Mouse (Mus musculus) regulatory T cell (primary cell): Measurements from ENCODE around the gene Jmjd8.

Source experiments
- in situ Hi-C: fragments of 300-600 bp; cut with MboI, MseI; formaldehyde crosslinking; loops from one replicate; pipeline ENCODE4 v1.15.1; 2025; ENCODE audit warnings: high pct_unique_total_duplicates

Jmjd8 gene

DNA sequence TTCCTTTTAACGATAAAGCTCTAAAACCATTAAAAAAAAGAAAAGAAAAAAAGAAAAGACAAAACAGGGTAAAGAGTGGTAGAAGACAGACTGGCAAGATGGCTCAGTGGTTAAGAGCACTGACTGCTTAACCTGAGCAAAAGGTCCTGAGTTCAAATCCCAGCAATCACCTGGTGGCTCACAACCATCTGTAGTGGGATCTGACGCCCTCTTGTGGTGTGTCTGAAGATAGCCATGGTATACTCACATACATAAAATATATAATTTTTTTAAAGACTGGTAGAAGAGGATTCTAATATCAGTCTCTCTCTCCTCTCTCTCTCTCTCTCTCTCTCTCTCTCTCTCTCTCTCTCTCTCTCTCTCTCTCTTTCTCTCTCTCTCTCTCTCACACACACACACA, 21.2 kb upstream of the Jmjd8 start:
- in situ Hi-C loops = loop anchor here (5.0 kb wide), 1 partner anchor 335 kb away; no protein-coding TSS in a partner anchor

- in situ Hi-C loops = loop anchor here (5.0 kb wide), 1 partner anchor 336 kb away; no protein-coding TSS in a partner anchor
These were observed 20.6 kb upstream of the Jmjd8 start for GRCm38 (mm10) chr17:25808028-25808427.

- in situ Hi-C loops = loop anchor here (5.0 kb wide), 1 partner anchor 337 kb away; no protein-coding TSS in a partner anchor
These were observed 19.7 kb upstream of the Jmjd8 start, which contains the start of gene Fbxl16 for GRCm38 (mm10) chr17:25808789-25809605. TSS of gene Fbxl16 (plus strand) at chr17:25809085.

DNA sequence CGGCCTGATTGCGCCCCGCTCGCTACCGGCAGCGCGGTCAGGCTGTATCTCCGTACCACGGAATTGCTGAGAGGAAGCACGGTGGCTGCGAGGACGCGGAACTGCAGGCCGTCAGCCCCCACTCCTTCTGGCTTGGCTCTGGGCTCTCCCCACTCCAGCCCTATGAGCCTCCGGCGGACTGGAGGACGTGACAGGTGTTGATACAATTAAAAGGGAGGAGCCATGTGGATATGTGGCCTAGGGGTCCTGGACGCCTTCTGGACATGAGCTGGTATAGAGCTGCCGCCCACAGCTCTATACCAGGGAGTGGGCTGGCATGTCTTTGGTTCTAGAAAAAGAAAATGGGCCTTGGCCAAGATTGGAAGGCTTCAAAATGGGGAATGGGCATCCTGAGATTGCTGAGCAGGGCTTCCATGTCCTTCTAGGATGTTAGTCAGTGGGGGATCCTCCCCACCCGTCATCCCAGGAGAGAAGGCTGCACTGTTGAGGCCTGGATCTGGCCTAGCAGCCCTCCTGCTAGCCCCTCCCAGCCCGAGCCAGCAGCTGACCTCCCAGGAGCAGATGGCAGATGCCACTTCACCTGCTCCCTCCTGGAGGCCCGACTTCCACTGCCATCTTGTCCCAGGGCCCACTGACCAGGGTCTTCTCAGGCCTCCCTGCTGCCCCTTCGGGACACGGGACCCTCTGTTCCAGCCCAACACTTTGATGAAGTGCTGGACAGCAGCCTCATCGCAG, 18.9 kb upstream of the Jmjd8 start:
- in situ Hi-C loops = loop anchor here (5.0 kb wide), 1 partner anchor 337 kb away; no protein-coding TSS in a partner anchor

- in situ Hi-C loops = no loop called here
These were observed 17.8 kb upstream of the Jmjd8 start for GRCm38 (mm10) chr17:25810890-25811289.

DNA sequence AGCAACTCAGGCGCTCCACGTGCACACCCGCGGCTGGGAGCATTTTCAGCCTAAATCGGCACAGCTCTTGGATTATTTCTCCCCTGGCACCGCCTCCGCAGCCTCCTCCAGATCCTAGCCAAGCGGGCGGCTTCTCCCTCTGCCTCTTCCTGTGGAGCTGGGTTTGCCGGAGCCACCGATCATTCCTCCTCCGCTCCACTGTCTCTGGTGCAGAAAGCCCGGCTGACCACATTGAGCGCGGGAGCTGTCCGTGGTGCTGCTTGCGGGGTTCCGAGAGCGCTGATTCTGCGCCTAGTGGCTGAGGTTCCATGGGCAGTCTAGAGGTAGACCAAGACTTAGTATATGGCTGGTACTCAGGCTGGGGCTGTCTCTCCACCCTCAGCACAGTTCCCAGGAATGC, 15.2 kb upstream of the Jmjd8 start:
- in situ Hi-C loops = no loop called here

GRCm38 (mm10) chr17:25817662-25818061, 11.0 kb upstream of the Jmjd8 start:
- in situ Hi-C loops = no loop called here

DNA sequence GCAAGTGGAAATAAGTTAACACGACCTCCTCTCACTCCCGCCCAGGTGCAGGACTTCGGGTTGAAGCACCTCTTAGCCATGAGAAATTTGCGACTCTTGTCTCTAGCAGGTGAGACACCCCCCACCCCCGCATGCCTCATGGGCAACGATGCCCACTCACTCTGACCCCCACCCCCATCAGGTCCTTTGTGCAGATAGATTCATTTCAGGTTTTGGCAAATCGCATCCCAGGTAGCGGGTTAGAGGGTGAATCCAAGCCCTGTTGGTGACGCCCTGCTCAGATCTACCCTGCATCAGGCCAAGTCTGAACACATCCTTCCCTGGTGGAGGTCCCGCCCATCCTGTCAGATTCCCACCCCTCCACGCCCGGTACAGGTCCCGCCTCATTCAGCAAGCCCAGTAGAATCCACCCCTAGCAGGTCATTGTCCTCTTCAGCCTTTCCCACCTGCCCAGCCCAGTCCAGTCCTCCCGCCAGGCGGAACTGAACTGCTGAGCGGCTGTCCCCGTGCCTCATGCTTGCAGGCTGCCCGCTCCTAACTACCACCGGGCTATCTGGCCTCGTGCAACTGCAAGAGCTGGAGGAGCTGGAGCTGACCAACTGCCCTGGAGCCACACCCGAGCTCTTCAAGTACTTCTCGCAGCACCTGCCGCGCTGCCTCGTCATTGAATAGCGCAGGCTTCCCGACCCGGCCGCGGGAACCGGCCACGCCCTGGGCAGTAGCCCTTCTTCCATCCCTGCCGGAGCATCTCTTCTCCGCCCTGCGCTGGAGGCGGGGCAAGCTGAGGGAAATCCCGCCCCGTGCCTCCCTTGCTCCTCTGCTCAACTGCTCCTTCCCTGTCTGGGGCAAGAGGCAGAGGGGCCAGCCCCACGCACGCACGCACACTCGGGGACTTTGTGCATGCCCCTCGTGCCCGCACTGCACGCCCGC, 9.6 kb upstream of the Jmjd8 start:
- in situ Hi-C loops = no loop called here

GRCm38 (mm10) chr17:25823452-25823851, 5.2 kb upstream of the Jmjd8 start, which contains the start of gene Wdr24:
TSS of gene Wdr24 (plus strand) at chr17:25823627.
- in situ Hi-C loops = no loop called here

GRCm38 (mm10) chr17:25824362-25825142, 4.1 kb upstream of the Jmjd8 start:
- in situ Hi-C loops = no loop called here

GRCm38 (mm10) chr17:25825311-25825710, 3.4 kb upstream of the Jmjd8 start:
- in situ Hi-C loops = no loop called here

GRCm38 (mm10) chr17:25825984-25826570, 2.6 kb upstream of the Jmjd8 start:
- in situ Hi-C loops = no loop called here

- in situ Hi-C loops = no loop called here
These were observed 1.7 kb upstream of the Jmjd8 start for GRCm38 (mm10) chr17:25827011-25827410.

DNA sequence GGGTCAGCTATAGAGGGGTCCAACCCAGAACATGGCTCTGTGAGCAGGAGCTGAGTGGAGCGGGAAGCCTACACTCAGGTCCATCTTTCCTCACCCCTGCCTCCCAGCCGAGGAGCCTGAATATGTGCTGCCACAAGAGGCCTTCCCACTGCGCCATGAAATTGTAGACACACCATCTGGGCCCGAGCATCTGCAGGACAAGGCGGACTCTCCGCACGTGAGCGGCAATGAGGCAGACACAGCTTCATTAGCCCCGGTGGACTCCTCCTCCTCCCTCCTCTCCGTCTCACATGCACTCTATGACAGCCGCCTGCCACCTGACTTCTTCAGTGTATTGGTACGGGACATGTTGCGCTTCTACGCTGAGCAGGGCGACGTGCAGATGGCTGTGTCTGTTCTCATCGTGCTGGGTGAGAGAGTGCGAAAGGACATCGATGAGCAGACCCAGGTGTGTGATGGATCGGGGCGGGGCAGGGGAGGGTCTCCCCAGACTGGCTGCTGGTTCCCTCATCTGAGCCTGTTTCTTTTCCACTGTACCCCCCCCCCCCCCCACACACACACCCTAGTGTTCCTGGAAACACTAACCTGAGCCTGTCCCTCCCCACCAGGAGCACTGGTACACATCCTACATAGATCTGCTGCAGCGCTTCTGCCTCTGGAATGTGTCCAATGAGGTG, 983 bp upstream of the Jmjd8 start:
- in situ Hi-C loops = no loop called here

- in situ Hi-C loops = no loop called here
These were observed 458 bp upstream of the Jmjd8 start for GRCm38 (mm10) chr17:25828223-25828594.

- in situ Hi-C loops = no loop called here
These were observed 921 bp downstream of the Jmjd8 start for GRCm38 (mm10) chr17:25829558-25830017.

- in situ Hi-C loops = no loop called here
These were observed 1.6 kb downstream of the Jmjd8 start for GRCm38 (mm10) chr17:25830200-25830753.

DNA sequence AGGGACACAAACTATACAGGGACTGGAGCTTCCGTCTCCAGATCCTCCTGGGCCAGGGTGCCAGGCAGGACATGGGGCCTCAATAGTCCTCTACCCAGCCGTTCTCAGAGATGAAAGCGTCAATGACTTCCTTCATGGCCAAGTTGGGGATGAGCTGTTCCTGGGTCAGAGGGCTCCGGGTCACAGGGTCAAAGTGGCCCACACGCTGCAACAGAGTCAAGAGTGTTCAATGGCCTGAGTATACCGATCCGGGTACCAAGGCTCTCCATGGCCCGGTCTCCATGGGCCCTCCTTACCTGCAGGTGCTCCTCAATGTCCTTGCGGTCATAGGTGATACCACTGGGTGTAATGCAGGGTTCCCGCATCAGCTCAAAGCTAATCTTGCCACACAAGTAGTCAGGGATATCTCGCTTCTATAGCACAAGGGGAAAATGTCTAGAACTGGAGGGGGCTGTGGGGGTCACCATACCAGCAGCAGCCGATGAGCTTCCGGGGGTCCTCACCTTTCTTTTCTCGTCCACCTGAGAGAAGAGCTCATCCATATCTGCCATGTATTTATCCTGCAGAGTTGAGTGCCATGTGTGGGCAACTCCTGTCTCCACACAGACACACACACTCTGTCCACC, 2.3 kb downstream of the Jmjd8 start:
- in situ Hi-C loops = no loop called here
